Comparison of ENCODE assay signal across 16 mouse cellular contexts in the genomic region with DNA sequence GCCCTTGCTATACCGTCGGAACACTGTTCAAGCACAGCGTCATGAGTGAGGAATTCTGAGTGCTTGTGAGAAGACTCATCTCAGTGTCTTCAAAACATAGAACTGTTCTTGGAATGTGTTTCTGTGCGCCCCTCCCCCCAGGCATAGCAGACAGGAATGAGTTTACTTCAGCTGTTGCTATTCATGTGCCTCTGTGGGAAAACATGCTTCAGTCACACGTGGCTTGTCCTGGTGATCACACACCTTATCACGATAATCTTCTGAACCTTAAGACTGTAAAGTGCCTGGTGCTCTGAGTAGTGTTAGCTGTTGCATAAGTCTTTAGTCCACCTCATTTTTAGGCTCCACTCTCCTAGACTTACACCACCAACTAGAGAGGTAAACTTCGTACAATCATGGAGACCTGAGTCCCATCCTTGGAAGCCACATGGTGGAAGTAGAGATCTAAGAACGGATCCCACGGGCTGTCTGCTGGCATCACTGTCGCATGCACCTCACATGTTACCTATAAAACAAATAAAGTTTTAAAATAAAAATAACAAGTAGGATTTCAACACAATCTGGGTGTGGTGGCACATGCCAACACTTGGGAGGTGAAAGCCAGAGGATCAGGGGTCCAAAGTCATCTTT.
DNase-seq lines count a peak whose midpoint lies in the region; ATAC-seq and TF ChIP-seq lines count a peak whose summit lies in the region.
"Had no signal": no experiment of that assay in that cellular context is flagged by ENCODE, and none has a peak within 500 bp of the region (broad histone marks: within the 10 kb centered on the region; RNA-seq: fewer than 3 reads in every experiment).

No protein-coding gene starts in this region.

- no peaks in the 10 kb centered on the region for H3K4me1 ChIP-seq in kidney, postnatal 0 days (replicated peaks; ENCODE audit: insufficient read depth, low read length)
- peaks cover 4% of the 10 kb centered on the region; the same call in 1 of the 2 replicates for H3K4me1 ChIP-seq in lung, postnatal 0 days (ENCODE audit: insufficient read depth, low read depth, low read length)
- no peaks in the 10 kb centered on the region for H3K4me1 ChIP-seq in midbrain, embryonic 10.5 days
- H3K4me1 ChIP-seq in forebrain, postnatal 0 days (ENCODE audit: insufficient read depth) = no peaks in the 10 kb centered on the region
- H3K4me1 ChIP-seq: embryonic facial prominence, embryonic 13.5 days had no signal

- 0 out of 2 replicates have a peak overlapping the region, but pooled peaks have one; percentile 19 for H3K27ac ChIP-seq in kidney, postnatal 0 days
- H3K27ac ChIP-seq in lung, postnatal 0 days (ENCODE audit: low read length) = no peak overlapping the region
- H3K27ac ChIP-seq in midbrain, embryonic 10.5 days (replicated peaks) = no peak overlapping the region
- no peak overlapping the region for H3K27ac ChIP-seq in forebrain, postnatal 0 days (ENCODE audit: low read depth, low read length)
- H3K27ac ChIP-seq: embryonic facial prominence, embryonic 13.5 days; macrophage had no signal

- H3K4me3 ChIP-seq in kidney, postnatal 0 days (replicated peaks; ENCODE audit: low read depth, low read length) = no peak overlapping the region
- no peak overlapping the region for H3K4me3 ChIP-seq in lung, postnatal 0 days (ENCODE audit: low read depth, low read length)
- no peak overlapping the region for H3K4me3 ChIP-seq in midbrain, embryonic 10.5 days
- no peak overlapping the region for H3K4me3 ChIP-seq in forebrain, postnatal 0 days (ENCODE audit: low read depth, low read length)
- H3K4me3 ChIP-seq: embryonic facial prominence, embryonic 13.5 days had no signal

- TF ChIP-seq CTCF in kidney, postnatal 0 days (IDR thresholded peaks at IDR 0.05; ENCODE audit: low read depth) = no peak
- TF ChIP-seq CTCF in lung, postnatal 0 days (IDR thresholded peaks at IDR 0.05) = no peak
- TF ChIP-seq CTCF in forebrain, postnatal 0 days (IDR thresholded peaks at IDR 0.05; ENCODE audit: low read depth) = no peak

- DNase-seq in thymus, postnatal 4 days = peak; percentile 18
- DNase-seq in thymus, postnatal 14 days = no peak
- peak; percentile 16 for DNase-seq in kidney, postnatal 0 days (ENCODE audit: low spot score)
- peak; percentile 62 for DNase-seq in lung, postnatal 0 days (ENCODE audit: low spot score)
- peak; percentile 64 for DNase-seq in yolk sac, embryonic 10.5 days (ENCODE audit: low spot score)
- DNase-seq in midbrain, embryonic 10.5 days (ENCODE audit: low spot score) = no peak
- no peak for DNase-seq in forebrain, postnatal 0 days
- DNase-seq: cerebellum, adult 11 months; gastrocnemius, postnatal 10 days; thymus, adult 2 months had no signal

- H3K9ac ChIP-seq in kidney, postnatal 0 days (ENCODE audit: low read depth, low read length) = no peak overlapping the region
- no peak overlapping the region for H3K9ac ChIP-seq in lung, postnatal 0 days (replicated peaks; ENCODE audit: low read depth)
- H3K9ac ChIP-seq in forebrain, postnatal 0 days = no peak overlapping the region
- H3K9ac ChIP-seq: embryonic facial prominence, embryonic 13.5 days had no signal

- no peaks in the 10 kb centered on the region for H3K9me3 ChIP-seq in kidney, postnatal 0 days (replicated peaks; ENCODE audit: low read length)
- H3K9me3 ChIP-seq in lung, postnatal 0 days (ENCODE audit: low read length) = no peaks in the 10 kb centered on the region
- H3K9me3 ChIP-seq in midbrain, embryonic 10.5 days (replicated peaks) = no peaks in the 10 kb centered on the region
- H3K9me3 ChIP-seq in forebrain, postnatal 0 days (ENCODE audit: low read length) = no peaks in the 10 kb centered on the region
- H3K9me3 ChIP-seq: embryonic facial prominence, embryonic 13.5 days had no signal

- no peaks in the 10 kb centered on the region for H3K27me3 ChIP-seq in kidney, postnatal 0 days (ENCODE audit: insufficient read depth, low read length)
- H3K27me3 ChIP-seq in lung, postnatal 0 days (replicated peaks; ENCODE audit: insufficient read depth, low read length) = no peaks in the 10 kb centered on the region
- H3K27me3 ChIP-seq in midbrain, embryonic 10.5 days (ENCODE audit: low read depth, poor library complexity, severe bottlenecking) = no peaks in the 10 kb centered on the region
- H3K27me3 ChIP-seq in forebrain, postnatal 0 days (ENCODE audit: insufficient read depth, low read length) = no peaks in the 10 kb centered on the region
- H3K27me3 ChIP-seq: embryonic facial prominence, embryonic 13.5 days had no signal

- TF ChIP-seq EP300 in lung, postnatal 0 days (IDR thresholded peaks at IDR 0.05) = peak; percentile 54; the same call in 1 of the 2 replicates

- no peaks in the 10 kb centered on the region for H3K36me3 ChIP-seq in kidney, postnatal 0 days (ENCODE audit: insufficient read depth, low read length)
- H3K36me3 ChIP-seq in lung, postnatal 0 days (ENCODE audit: insufficient read depth, low read length) = no peaks in the 10 kb centered on the region
- no peaks in the 10 kb centered on the region for H3K36me3 ChIP-seq in midbrain, embryonic 10.5 days
- H3K36me3 ChIP-seq in forebrain, postnatal 0 days (ENCODE audit: insufficient read depth) = no peaks in the 10 kb centered on the region
- H3K36me3 ChIP-seq: embryonic facial prominence, embryonic 13.5 days had no signal

- no peak overlapping the region for H3K4me2 ChIP-seq in kidney, postnatal 0 days (ENCODE audit: low read length)
- H3K4me2 ChIP-seq in lung, postnatal 0 days (replicated peaks; ENCODE audit: low read depth, low read length) = no peak overlapping the region
- no peak overlapping the region for H3K4me2 ChIP-seq in forebrain, postnatal 0 days (ENCODE audit: low read depth)
- H3K4me2 ChIP-seq: embryonic facial prominence, embryonic 13.5 days; liver, embryonic 11.5 days had no signal

- WGBS in kidney, postnatal 0 days = 78% methylated on average over 10 of the region's 10 CpGs
- WGBS in lung, postnatal 0 days = 62% methylated on average over 10 of the region's 10 CpGs
- 89% methylated on average over 10 of the region's 10 CpGs for WGBS in midbrain, embryonic 10.5 days
- WGBS in forebrain, postnatal 0 days = 92% methylated on average over 10 of the region's 10 CpGs

- no peak for ATAC-seq in kidney, postnatal 0 days (replicated peaks; ENCODE audit: low FRiP score, low read depth)
- peak; percentile 17; the same call in 1 of the 2 replicates for ATAC-seq in lung, postnatal 0 days
- ATAC-seq in forebrain, postnatal 0 days = no peak
- ATAC-seq: activated CD4-positive, CD25-positive, alpha-beta regulatory T cell, adult 4 months; CD4-positive, CD25-positive, alpha-beta regulatory T cell, adult 4 months; midbrain, embryonic 16.5 days had no signal

Comparison
In these comparisons a context has a peak if more than half of its experiments do, and no peak if none do; other contexts are left out.
1. DNase-seq: peak in thymus, postnatal 4 days (single experiment), kidney, postnatal 0 days (single experiment), lung, postnatal 0 days (single experiment) and yolk sac, embryonic 10.5 days (single experiment); none in thymus, postnatal 14 days (single experiment), midbrain, embryonic 10.5 days (single experiment) and forebrain, postnatal 0 days (single experiment).